Mouse (Mus musculus) ovary, adult 18-20 months (tissue): Measurements from ENCODE around the gene Zfp57.
"Not testable (repeated sequence)": the region's sequence is repeated elsewhere in the genome, so short reads cannot be mapped to it uniquely, and the experiment has no call there.

ENCODE experiments used
- DNase-seq: peaks from one replicate; pipeline ENCODE4 v3.0.0; 2022; ENCODE audit warnings: low spot score, mixed read lengths

The Zfp57 gene

DNA sequence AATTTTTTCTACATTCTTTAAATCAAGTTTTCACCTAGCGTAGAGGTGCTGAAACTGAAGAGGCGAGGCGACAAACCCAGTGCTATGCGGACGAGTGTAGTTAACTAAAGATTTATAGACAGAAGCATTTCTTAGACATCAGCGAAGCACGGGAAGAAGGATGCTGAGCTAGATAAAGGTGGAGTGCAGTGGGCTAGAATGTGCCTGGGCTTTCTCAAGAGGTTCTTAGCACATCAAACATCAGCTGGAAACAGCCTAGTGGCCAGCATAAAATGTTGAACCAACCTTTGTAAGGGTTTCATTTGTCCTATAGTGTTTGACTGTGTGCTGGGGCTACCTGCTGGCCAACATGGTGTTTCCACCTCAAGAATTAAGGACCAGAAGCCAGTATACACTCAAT, at the start of gene Zfp57:
Gene Zfp57 (plus strand): TSS at position 301 of the 400 bp plus-strand sequence.
- DNase-seq, result no peak

GRCm38 (mm10) chr17:36952631-36953030, 48.3 kb upstream of the Zfp57 start:
- DNase-seq, result no peak

GRCm38 (mm10) chr17:36953062-36953461, 47.9 kb upstream of the Zfp57 start:
- no peak for DNase-seq

DNA sequence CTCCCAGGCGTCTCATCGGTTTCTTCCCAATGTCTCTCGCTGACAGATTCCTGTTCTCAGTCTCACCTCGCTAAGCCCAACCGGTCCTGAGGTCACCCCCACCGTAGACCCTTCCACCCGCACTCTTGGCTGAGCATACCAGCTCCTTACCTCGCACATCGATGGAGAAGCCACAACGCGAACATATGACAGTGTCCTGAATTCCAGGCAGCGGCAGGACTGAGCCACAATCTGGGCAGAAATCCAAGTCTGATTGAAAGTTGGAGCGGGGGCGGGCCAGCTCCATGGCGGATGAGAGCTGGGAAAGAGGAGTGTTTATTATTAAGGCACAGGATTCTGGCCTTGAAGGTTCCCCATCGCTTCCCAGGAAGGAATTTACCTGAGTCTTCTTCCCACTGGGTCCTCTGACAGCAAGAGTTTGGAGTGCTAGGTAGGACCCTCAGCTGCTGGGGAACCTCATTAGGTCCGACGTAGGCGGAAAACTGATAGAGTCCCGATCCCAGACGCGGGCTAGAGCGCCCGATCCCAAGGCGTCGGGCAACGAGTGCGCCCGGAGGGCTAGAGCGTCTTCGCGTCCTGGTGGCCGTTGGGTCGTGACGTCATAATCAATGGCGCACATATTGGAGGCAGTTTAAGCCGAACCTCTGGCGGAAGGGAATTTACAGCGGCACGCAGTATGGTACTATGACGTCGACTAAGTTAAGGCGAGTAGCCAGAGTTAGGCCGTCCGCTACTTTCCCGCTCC, 42.8 kb upstream of the Zfp57 start, which contains the start of the genes Znrd1 and Znrd1as:
Gene Znrd1 (minus strand): TSS at position 561 of the 745 bp plus-strand sequence.
Gene Znrd1as (plus strand): TSS at position 594 of the 745 bp plus-strand sequence.
- DNase-seq, result peak; percentile 91

DNA sequence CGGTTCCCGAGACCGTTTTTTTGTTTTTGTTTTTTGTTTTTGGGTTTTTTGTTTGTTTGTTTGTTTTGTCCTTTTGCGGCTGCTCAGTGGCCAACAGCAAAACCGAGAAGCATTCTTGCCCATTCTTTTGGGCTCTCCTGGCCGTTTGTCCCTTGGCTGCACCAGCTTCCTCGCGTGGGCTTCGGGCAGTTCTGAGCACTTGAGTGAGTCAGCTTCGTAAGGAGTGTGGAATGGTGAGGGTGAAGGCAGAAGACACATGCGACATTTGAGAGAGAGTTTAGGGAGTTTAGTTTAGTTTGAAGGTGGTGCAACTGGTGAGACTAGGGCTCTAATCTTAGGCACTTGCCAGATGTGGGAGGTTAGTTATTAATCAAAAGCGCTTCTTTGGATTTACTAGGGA, 42.1 kb upstream of the Zfp57 start:
- no peak for DNase-seq

- DNase-seq, result no peak
Measured at GRCm38 (mm10) chr17:36961125-36961524, 39.8 kb upstream of the Zfp57 start.

DNA sequence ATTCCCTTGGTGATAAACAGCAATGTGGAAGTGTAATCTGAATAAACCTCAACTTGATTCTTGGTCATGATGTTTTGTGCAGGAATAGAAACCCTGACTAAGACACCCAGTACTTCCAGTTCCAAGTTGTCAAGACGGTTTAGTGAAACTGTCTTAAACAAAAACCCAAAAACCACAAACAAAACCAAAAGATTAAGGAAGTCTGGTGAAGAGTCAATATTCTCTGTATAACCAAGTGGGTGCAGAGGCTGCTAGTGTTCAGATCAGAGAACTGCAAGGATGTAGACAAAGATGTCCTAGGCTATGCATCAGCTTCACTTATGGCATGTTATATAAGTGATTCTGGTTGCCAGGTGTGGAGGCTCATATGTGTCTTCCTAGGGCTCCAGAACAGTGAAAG, 34.1 kb upstream of the Zfp57 start:
- no peak for DNase-seq

GRCm38 (mm10) chr17:36970316-36970890, 30.6 kb upstream of the Zfp57 start:
- no peak for DNase-seq

DNA sequence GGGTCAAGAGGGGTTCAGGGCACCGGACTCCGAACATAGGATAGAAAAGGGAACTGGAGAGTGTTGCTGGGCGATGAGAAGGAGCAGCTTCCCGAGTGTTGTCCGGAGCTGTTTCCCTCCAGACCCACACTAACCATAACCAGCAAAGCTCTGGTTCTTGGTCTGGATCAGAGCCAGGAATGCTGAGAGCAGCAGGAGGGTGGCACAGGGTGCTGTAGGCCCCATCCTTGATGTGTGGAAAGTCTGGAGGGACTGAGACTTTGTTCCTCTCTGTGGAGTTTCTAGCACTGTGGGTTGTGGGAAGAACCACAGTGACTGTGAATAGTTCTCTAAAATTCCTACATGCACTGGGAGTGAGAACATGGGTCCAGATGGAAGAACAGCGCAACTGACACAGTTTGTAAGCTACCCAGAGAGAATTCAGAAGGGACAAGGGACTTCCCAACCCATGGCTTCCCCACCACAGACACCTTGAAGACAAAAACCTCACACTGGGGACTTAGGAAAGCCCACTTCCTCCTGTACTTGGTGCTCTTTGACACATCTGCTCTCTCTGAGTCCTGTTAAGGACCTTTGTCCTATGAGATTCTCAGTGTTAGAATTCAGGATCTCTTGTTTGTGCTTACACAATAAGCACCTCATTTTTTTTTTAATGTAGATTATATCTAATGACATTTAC, 29.7 kb upstream of the Zfp57 start:
- no peak for DNase-seq

- no peak for DNase-seq
Measured at GRCm38 (mm10) chr17:36972791-36973190, 28.2 kb upstream of the Zfp57 start.

- DNase-seq, result no peak
Measured at GRCm38 (mm10) chr17:36973271-36973787, 27.6 kb upstream of the Zfp57 start.

DNA sequence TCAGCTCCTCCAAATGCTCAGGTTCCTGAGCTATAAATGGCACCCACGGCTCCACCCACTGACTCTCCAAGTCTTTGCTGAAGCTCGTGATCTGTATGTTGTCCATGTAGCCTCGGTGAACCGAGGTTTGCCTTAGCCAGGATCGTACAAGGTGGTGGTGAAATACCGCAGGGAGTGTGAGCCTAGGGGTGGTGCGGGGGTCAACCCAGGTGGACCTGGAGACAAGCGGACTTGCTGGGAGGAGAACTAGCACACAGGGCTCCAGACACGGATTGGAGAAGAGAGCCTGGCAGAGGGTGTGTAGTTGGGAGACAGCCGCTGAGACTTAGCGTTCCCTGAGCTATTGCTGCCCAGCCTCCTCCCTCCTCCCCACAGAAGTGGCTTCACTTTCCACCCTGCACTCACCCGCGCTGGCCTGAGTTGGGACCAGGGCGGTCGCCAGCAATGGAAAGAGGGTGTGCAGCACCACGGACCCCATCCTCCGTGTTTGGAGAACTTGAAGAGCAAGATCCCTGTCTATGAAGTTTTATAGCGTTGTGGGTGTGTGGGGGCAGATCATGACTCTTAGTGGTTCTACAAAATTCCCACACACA, 19.6 kb upstream of the Zfp57 start, which contains the start of gene 2410137M14Rik:
Gene 2410137M14Rik (minus strand): TSS at position 17 of the 593 bp plus-strand sequence.
- no peak for DNase-seq

DNA sequence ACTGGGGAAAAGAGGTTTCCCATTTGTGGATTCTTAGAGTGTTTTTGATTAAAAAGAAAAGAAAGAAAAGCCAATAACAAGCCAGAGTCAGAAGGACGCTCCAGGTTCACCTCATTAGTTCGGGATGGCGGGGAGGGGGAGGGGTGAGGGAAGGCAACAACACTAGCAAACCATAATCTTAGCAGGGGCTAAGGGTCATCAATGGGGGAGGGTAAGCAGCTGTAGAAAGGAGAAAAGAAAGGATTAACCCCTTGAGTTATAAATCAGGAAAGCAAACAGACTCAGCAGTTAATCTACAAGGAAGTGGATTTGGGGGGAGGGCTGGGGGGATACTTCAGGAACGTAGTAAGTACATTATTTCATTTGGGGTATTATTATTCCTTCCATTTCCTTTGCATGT, 19.1 kb upstream of the Zfp57 start:
- DNase-seq, result no peak

DNA sequence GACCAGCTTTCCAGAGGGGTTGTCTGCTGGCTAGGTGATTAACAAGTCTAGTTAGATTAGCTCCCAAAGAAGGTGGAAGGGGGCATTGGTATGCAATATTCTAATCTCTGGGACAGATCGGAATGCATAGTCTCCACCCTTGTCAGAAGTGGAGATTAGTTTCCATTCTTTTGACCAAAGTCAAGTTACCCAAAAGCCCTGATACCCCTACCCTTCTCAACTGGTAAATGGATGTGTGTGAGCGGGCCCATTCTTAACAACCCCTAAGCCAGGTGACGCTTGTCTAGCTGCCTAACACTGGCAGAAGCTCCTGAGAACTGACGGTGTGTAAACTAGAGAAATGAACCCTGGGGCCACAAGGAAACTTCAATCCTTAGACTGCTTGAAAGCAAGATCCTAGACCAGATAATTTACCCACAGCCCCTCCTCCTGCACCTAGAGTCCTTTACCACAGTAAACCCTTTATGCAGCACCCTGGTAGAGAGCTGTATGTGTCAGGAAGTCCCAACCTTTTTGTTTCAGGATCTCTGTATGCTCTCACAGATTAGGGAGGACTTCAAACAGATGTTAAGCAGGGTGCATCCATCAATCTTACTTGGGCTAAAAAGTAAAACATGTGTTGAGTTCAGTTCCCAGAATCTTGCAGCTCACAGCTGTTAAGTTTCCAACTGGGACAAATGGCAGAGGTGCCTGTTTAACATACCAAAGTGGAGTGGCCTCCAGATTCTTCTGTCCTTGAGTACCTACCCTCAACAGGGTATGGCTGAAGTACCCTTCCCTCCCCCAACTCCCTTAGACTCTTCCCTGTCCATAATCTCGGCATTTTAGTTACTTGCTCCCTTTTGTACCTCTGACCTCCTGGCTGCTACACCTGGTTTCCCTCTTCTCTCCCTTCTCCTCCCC, 18.5 kb upstream of the Zfp57 start:
- DNase-seq, result no peak

GRCm38 (mm10) chr17:36988475-36988874, 12.5 kb upstream of the Zfp57 start:
- DNase-seq, result no peak

DNA sequence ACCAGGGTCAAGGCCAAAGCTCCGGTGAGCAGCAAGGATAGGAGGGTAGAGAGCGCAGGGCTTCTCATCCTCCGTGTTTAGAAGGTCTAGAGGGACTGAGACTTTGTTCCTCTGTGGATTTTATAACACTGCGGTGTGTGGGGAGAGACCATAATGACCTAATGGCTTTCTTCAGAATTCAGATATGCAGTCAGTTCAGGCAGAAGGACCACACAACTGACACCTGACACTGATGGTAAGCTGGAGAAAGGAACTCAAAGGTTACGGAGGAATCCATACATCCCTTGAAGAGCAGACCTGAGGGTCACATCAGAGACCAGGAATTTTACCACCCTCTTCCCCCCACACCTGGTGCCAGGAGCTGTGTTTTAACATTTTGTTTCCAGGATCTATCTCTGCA, 11.5 kb upstream of the Zfp57 start, which contains the start of gene H2-M5:
Gene H2-M5 (minus strand): TSS at position 101 of the 400 bp plus-strand sequence.
- no peak for DNase-seq

- DNase-seq, result not testable (repeated sequence)
Measured at GRCm38 (mm10) chr17:36990630-36991029, 10.3 kb upstream of the Zfp57 start.

DNA sequence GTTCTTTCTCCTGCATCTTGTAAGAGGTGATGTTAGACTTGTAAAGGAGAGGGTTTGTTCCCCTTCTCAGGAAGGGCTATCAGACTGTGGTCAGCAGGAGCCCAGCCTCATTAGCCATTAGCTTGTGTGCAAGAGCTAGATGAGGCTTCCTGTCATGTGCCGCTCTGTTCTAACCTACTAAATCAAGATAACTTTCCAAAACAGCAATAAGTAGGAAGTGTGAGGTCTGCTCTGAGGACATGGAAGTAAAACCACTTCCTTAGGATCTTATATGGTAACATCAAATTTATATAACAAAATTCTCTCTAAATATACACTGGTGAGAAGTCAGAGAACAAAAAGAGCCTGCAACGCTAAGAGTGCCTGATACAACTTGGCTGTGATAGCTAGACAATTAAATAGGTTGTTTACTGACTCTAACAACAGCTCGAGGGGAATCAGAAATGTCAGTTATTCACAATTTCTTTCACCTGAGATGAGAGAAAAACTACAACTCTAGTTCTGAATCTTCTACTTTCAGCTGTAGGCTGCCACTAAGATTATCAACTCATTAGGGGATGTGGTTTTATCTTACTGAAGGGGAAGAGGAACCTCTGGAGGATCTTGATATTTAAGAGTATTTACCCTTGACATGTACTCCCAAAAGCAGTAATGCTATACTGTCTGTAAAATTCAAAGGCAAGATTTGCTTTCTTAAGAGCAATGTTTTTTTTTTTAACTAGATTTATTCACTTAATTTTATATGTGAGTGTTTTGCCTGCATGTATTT, 8.4 kb upstream of the Zfp57 start:
- no peak for DNase-seq

DNA sequence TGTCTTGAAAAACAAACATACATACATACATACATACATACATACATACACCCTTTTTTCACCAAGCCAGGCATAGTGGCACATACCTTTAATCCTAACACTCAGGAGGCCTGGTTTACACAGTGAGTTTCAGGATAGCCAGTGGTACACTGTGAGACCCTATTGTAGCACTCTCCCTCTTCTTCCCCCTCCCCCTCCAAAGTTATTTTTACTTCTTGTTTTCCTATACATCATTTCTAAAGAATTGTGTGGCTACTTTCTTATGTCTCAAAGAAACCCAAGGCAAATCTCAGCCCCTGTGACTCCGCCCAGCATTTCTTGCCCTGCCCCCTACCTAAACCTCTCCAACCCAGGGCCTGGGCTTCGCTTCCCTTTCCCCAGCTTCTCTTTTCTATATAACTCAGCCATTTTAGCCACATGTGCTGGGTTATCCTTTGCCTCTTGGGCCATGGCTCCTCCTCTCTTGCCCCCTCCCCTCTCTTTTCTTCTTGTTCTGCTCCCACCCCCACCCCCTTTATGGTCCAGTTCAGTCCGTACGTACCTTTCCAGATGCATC, 7.1 kb upstream of the Zfp57 start:
- no peak for DNase-seq

DNA sequence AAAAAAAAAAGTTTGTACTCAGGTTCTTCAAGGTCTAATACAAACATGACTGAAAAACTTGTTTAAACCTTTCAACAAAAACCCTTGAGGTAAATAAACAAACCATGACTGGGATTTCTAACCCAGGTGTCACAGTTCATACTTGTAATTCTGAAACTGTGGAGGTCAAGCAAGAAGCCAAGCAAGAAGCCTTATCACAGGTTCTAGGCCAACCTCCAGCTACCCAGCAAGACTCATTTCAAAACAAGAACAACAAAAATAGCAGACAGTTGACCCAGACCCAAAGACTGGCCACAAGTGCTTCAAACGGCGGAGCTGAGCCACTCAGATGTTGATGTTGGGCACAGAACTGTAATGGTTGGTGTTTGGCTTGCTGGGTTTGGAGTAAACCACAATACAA, 6.4 kb upstream of the Zfp57 start:
- no peak for DNase-seq
